Mouse (Mus musculus): ENCODE data around the gene Cyp4f40.
"Not testable (repeated sequence)": the region's sequence is repeated elsewhere in the genome, so short reads cannot be mapped to it uniquely, and the experiment has no call there.

Gene Cyp4f40

GRCm38 (mm10) chr17:32658712-32659111, at the start of gene Cyp4f40:
Gene Cyp4f40 (plus strand): TSS chr17:32658900.
- peak; percentile 32 for DNase-seq (ENCODE audit: low spot score)

GRCm38 (mm10) chr17:32610231-32610630, 48.5 kb upstream of the Cyp4f40 start:
- DNase-seq (ENCODE audit: low spot score): not testable (repeated sequence)

GRCm38 (mm10) chr17:32610896-32611295, 47.8 kb upstream of the Cyp4f40 start:
- DNase-seq (ENCODE audit: low spot score): no peak

- DNase-seq (ENCODE audit: low spot score): no peak
Measured at GRCm38 (mm10) chr17:32612417-32612816, 46.3 kb upstream of the Cyp4f40 start.

- no peak for DNase-seq (ENCODE audit: low spot score)
Measured at GRCm38 (mm10) chr17:32617252-32617651, 41.4 kb upstream of the Cyp4f40 start.

- DNase-seq (ENCODE audit: low spot score): not testable (repeated sequence)
Measured at GRCm38 (mm10) chr17:32621018-32621417, 37.7 kb upstream of the Cyp4f40 start, which contains the start of gene Cyp4f37. Gene Cyp4f37 (plus strand): TSS chr17:32621309.

- not testable (repeated sequence) for DNase-seq (ENCODE audit: low spot score)
Measured at GRCm38 (mm10) chr17:32629726-32630125, 29.0 kb upstream of the Cyp4f40 start.

- no peak for DNase-seq (ENCODE audit: low spot score)
Measured at GRCm38 (mm10) chr17:32631936-32632335, 26.8 kb upstream of the Cyp4f40 start.

- not testable (repeated sequence) for DNase-seq (ENCODE audit: low spot score)
Measured at GRCm38 (mm10) chr17:32634242-32634971, 24.3 kb upstream of the Cyp4f40 start.

- DNase-seq (ENCODE audit: low spot score): peak; percentile 78
Measured at GRCm38 (mm10) chr17:32634972-32635314, 23.8 kb upstream of the Cyp4f40 start.

- no peak for DNase-seq (ENCODE audit: low spot score)
Measured at GRCm38 (mm10) chr17:32636341-32636740, 22.4 kb upstream of the Cyp4f40 start.

GRCm38 (mm10) chr17:32637151-32637550, 21.5 kb upstream of the Cyp4f40 start:
- no peak for DNase-seq (ENCODE audit: low spot score)

- no peak for DNase-seq (ENCODE audit: low spot score)
Measured at GRCm38 (mm10) chr17:32646631-32647030, 12.1 kb upstream of the Cyp4f40 start.

- no peak for DNase-seq (ENCODE audit: low spot score)
Measured at GRCm38 (mm10) chr17:32653860-32654259, 4.8 kb upstream of the Cyp4f40 start.

- DNase-seq (ENCODE audit: low spot score): no peak
Measured at GRCm38 (mm10) chr17:32657041-32657440, 1.7 kb upstream of the Cyp4f40 start.

GRCm38 (mm10) chr17:32658246-32658645, 454 bp upstream of the Cyp4f40 start:
- no peak for DNase-seq (ENCODE audit: low spot score)

GRCm38 (mm10) chr17:32673976-32674375, 15.3 kb downstream of the Cyp4f40 start:
- no peak for DNase-seq (ENCODE audit: low spot score)

- DNase-seq (ENCODE audit: low spot score): no peak
Measured at GRCm38 (mm10) chr17:32676040-32676635, 17.4 kb downstream of the Cyp4f40 start.

- no peak for DNase-seq (ENCODE audit: low spot score)
Measured at GRCm38 (mm10) chr17:32680404-32680803, 21.7 kb downstream of the Cyp4f40 start.

GRCm38 (mm10) chr17:32685048-32685750, 26.5 kb downstream of the Cyp4f40 start, which contains the start of gene Cyp4f15:
Gene Cyp4f15 (plus strand): TSS chr17:32685627.
- peak; percentile 79 for DNase-seq (ENCODE audit: low spot score)

- DNase-seq (ENCODE audit: low spot score): no peak
Measured at GRCm38 (mm10) chr17:32686722-32687121, 28.0 kb downstream of the Cyp4f40 start.

GRCm38 (mm10) chr17:32690959-32691358, 32.3 kb downstream of the Cyp4f40 start:
- DNase-seq (ENCODE audit: low spot score): no peak

GRCm38 (mm10) chr17:32702826-32703225, 44.1 kb downstream of the Cyp4f40 start:
- DNase-seq (ENCODE audit: low spot score): peak; percentile 44
